Mouse (Mus musculus): ENCODE results near the gene Sgsm2. TPM values are rescaled to one million over a fixed set of nuclear protein-coding genes. Genes with fewer than 3 reads are reported as not detected.
A peak's percentile ranks its signal among the peaks of the same experiment; 100 is the strongest.

Gene Sgsm2
- polyA plus RNA-seq, 1 experiment from 2014 or later: 2.4 TPM

DNA sequence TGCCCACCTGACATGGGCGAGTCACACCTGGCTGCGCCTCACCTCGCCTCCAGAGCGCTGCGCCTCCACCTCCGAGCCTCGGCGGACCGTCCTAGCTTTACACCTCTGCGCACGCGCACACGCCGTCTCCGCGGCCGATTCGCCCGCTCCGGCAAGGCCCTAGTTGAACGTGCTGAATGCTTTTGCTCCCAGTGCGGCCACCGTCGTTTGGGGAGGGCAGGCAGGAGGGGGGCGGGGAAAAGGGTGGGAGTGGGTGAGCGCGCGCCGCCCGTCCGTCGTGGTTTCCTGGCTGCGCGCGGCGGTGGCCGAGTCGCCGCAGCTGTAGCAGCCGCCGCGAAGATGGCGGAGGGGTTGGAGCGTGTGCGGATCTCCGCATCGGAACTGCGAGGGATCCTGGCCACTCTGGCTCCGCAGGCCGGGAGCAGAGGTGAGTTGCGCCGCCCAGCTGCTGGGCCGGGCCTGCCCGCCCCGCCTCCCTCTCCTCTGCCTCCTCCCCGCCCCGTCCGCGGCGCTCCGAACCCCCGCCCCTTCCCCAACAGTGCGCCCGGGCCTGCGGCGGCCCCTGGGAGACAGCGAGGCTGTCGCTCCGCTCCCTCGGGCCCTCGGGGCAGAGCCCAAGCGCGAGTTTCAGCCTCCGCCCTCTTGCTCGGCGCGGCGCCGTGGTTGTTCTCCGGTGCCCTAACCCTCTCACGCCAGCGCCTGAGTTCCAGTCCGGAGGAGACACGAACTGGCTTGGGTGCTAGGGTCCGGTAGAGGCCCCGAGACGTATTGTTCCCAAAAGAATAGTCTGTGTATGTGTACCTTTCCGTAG is 28.9 kb upstream of the Sgsm2 start, which contains the start of the genes Smg6 and Srr:
Gene Smg6, plus strand, starts transcription at position 247 of the 811 bp plus-strand sequence.
Gene Srr, minus strand, starts transcription at position 372 of the 811 bp plus-strand sequence.
- WGBS: under 1% methylated on average over 83 of the region's 88 CpGs
- H3K4me3 ChIP-seq (ENCODE audit: low read depth, low read length): peak within 1 kb of the TSS; percentile 93
- H3K4me2 ChIP-seq (replicated peaks; ENCODE audit: low read depth): peak within 1 kb of the TSS; percentile 72
- H3K4me1 ChIP-seq (replicated peaks; ENCODE audit: control insufficient read depth, insufficient read depth, low read length): no peaks in the 10 kb centered on the region; the same call in 1 of the 2 replicates
- H3K27ac ChIP-seq (ENCODE audit: low read depth, low read length): peak within 1 kb of the TSS; percentile 98
- H3K9me3 ChIP-seq (ENCODE audit: control insufficient read depth): no peaks in the 10 kb centered on the region
- TF ChIP-seq CTCF (IDR thresholded peaks at IDR 0.05; ENCODE audit: low read depth): peak; percentile 22; the same call in 1 of the 2 replicates
- peaks cover 16% of the 10 kb centered on the region for H3K36me3 ChIP-seq (ENCODE audit: control insufficient read depth, insufficient read depth)
- peak within 1 kb of the TSS; percentile 91 for H3K9ac ChIP-seq (ENCODE audit: low read depth, low read length)
- peak; percentile 91 for ATAC-seq
- no peaks in the 10 kb centered on the region for H3K27me3 ChIP-seq (replicated peaks; ENCODE audit: control insufficient read depth, insufficient read depth, low read length)

DNA sequence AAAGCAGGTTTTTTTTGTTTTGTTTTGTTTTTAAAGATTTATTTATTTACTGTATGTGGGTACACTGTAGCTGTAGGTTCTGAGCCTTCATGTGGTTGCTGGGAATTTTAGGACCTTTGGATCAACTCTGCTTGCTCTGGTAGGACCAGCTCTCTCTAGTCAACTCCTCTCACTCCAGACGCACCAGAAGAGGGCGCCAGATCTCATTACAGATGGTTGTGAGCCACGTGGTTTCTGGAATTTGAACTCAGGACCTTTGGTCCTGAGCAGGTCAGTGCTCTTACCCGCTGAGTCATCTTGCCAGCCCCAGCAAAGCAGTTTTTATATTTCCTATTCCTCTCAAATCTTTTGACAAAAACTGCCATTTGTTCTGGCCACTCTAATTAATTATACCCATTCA is 27.3 kb upstream of the Sgsm2 start:
- peaks cover 4% of the 10 kb centered on the region for H3K36me3 ChIP-seq (ENCODE audit: control insufficient read depth, insufficient read depth)
- 0 out of 2 replicates have a peak overlapping the region, but pooled peaks have one; percentile 93 for H3K4me3 ChIP-seq (ENCODE audit: low read depth, low read length)
- ATAC-seq: peak; percentile 39; the same call in 1 of the 2 replicates
- H3K4me2 ChIP-seq (replicated peaks; ENCODE audit: low read depth): peak overlapping the region; percentile 72
- no peak overlapping the region for H3K27ac ChIP-seq (ENCODE audit: low read depth, low read length)
- H3K9ac ChIP-seq (ENCODE audit: low read depth, low read length): no peak overlapping the region
- H3K27me3 ChIP-seq (replicated peaks; ENCODE audit: control insufficient read depth, insufficient read depth, low read length): no peaks in the 10 kb centered on the region
- H3K9me3 ChIP-seq (ENCODE audit: control insufficient read depth): no peaks in the 10 kb centered on the region
- TF ChIP-seq CTCF (IDR thresholded peaks at IDR 0.05; ENCODE audit: low read depth): peak; percentile 76
- no peaks in the 10 kb centered on the region for H3K4me1 ChIP-seq (replicated peaks; ENCODE audit: control insufficient read depth, insufficient read depth, low read length)
- WGBS: 37% methylated on average over 4 of the region's 4 CpGs

DNA sequence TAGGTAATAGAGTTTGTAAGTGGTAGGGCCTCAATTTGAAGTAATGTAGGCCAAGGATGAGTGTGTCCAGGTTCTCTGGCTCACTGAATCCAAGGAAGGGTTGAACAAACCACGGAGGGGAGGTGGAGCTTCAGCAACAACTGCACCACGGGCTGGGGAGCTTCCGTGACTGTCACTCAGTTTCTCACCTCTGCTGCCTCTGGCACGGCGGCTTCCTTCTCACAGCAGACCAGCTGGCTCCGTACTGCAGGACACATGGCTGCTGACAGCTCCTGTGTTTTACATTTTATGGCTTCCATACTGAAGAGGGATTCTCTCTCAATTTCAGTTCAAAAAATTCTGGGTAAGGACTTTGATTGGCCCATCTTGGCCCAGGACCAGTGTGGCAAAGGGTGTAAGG is 22.4 kb upstream of the Sgsm2 start:
- no peak overlapping the region for H3K27ac ChIP-seq (ENCODE audit: low read depth, low read length)
- H3K4me1 ChIP-seq (replicated peaks; ENCODE audit: control insufficient read depth, insufficient read depth, low read length): no peaks in the 10 kb centered on the region
- H3K9ac ChIP-seq (ENCODE audit: low read depth, low read length): no peak overlapping the region
- H3K9me3 ChIP-seq (ENCODE audit: control insufficient read depth): no peaks in the 10 kb centered on the region
- H3K4me2 ChIP-seq (replicated peaks; ENCODE audit: low read depth): no peak overlapping the region
- 68% methylated on average over 6 of the region's 6 CpGs for WGBS
- no peaks in the 10 kb centered on the region for H3K27me3 ChIP-seq (replicated peaks; ENCODE audit: control insufficient read depth, insufficient read depth, low read length)
- H3K4me3 ChIP-seq (ENCODE audit: low read depth, low read length): no peak overlapping the region
- no peak for ATAC-seq
- TF ChIP-seq CTCF (IDR thresholded peaks at IDR 0.05; ENCODE audit: low read depth): no peak
- H3K36me3 ChIP-seq (ENCODE audit: control insufficient read depth, insufficient read depth): peaks cover 10% of the 10 kb centered on the region

DNA sequence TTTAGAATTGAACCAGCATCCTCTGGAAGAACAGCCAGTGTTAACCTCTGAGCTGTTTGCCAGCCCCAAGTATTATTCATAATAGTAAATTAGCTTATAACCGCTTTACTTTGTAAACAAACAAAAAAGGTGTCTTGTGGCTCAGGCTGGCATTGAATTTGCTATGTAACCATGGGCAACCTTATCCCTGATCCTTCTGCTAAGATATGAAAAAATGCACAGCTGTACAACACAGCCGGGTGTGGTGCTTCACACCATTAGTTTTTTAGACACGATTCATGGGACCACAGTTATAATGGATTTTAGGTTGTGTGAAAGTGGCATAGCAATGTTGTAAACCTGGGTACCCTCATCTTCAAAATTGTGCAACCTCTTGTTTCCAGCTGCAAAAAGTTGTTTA is 15.6 kb upstream of the Sgsm2 start:
- H3K9me3 ChIP-seq (ENCODE audit: control insufficient read depth): no peaks in the 10 kb centered on the region
- H3K27ac ChIP-seq (ENCODE audit: low read depth, low read length): no peak overlapping the region
- H3K9ac ChIP-seq (ENCODE audit: low read depth, low read length): no peak overlapping the region
- no peaks in the 10 kb centered on the region for H3K4me1 ChIP-seq (replicated peaks; ENCODE audit: control insufficient read depth, insufficient read depth, low read length)
- ATAC-seq: no peak
- 70% methylated on average over 3 of the region's 3 CpGs for WGBS
- peaks cover 22% of the 10 kb centered on the region for H3K36me3 ChIP-seq (ENCODE audit: control insufficient read depth, insufficient read depth)
- TF ChIP-seq CTCF (IDR thresholded peaks at IDR 0.05; ENCODE audit: low read depth): no peak
- no peak overlapping the region for H3K4me3 ChIP-seq (ENCODE audit: low read depth, low read length)
- H3K4me2 ChIP-seq (replicated peaks; ENCODE audit: low read depth): no peak overlapping the region
- H3K27me3 ChIP-seq (replicated peaks; ENCODE audit: control insufficient read depth, insufficient read depth, low read length): no peaks in the 10 kb centered on the region

DNA sequence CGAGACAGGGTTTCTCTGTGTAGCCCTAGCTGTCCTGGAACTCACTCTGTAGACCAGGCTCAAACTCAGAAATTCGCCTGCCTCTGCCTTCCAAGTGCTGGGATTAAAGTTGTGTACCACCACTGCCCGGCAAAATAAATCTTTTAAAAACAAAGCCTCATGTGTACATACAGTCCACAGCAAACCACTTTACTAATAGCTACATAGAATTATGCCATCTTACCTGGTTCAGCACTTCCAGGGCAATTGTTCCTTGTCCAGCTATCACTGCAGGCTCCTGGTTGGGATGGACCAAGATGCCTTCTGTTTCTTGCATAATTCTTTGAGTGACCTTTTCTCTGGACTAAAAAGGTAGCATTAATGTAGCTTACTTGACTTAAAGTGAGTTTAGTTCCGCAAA is 13.1 kb upstream of the Sgsm2 start:
- ATAC-seq: no peak
- Histone ChIP-seq H3K4me2 (replicated peaks; ENCODE audit: low read depth) (no peak overlapping the region), H3K4me3 (ENCODE audit: low read depth, low read length) (no peak overlapping the region), H3K9ac (ENCODE audit: low read depth, low read length) (no peak overlapping the region), H3K9me3 (ENCODE audit: control insufficient read depth) (no peaks in the 10 kb centered on the region), H3K36me3 (ENCODE audit: control insufficient read depth, insufficient read depth) (peaks cover 46% of the 10 kb centered on the region), H3K27ac (ENCODE audit: low read depth, low read length) (no peak overlapping the region), H3K27me3 (replicated peaks; ENCODE audit: control insufficient read depth, insufficient read depth, low read length) (no peaks in the 10 kb centered on the region), H3K4me1 (replicated peaks; ENCODE audit: control insufficient read depth, insufficient read depth, low read length) (no peaks in the 10 kb centered on the region)
- TF ChIP-seq CTCF (IDR thresholded peaks at IDR 0.05; ENCODE audit: low read depth): no peak
- WGBS: 85% methylated on average over 4 of the region's 4 CpGs

DNA sequence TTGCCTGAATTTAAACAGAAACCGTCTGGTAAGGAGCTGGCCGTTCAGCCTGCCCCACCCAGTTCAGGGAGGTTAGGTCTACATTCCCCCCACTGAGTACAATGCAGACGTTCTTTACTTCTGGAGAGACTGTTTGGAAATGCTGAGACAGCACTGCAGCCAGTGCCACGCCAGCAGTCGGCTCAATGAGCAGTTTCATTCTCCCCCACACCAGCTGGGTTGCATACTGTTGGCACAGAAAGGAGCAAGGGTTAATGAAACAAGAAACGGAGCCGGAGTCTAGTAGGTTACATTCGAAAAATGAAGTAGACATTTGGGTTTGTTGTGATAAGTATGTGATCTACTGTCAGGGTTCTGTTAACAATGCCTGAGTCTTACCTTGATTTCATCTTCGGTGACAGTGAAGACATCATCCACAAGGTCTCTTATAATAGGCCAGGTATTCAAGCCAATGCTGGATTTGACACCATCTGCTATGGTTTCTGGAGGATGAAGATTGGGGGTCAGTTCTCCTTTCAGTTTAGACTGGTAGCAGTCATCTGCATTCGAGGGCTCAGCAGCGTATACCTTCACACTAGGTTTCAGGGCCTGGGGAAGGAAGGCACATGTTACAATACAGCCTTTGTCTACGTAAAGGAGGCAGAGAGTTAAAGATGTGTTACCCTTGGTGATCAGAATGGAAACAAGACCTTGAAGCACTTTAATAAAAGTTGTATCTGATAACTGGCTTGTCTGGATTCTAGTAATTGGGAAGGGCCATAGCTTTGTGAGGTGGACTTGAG is 11.9 kb upstream of the Sgsm2 start:
- Histone ChIP-seq H3K9me3 (ENCODE audit: control insufficient read depth) (no peaks in the 10 kb centered on the region), H3K27me3 (replicated peaks; ENCODE audit: control insufficient read depth, insufficient read depth, low read length) (no peaks in the 10 kb centered on the region), H3K4me3 (ENCODE audit: low read depth, low read length) (no peak overlapping the region), H3K9ac (ENCODE audit: low read depth, low read length) (no peak overlapping the region), H3K36me3 (ENCODE audit: control insufficient read depth, insufficient read depth) (peaks cover 58% of the 10 kb centered on the region), H3K4me1 (replicated peaks; ENCODE audit: control insufficient read depth, insufficient read depth, low read length) (no peaks in the 10 kb centered on the region), H3K4me2 (replicated peaks; ENCODE audit: low read depth) (no peak overlapping the region), H3K27ac (ENCODE audit: low read depth, low read length) (0 out of 2 replicates have a peak overlapping the region, but pooled peaks have one; percentile 10)
- no peak for TF ChIP-seq CTCF (IDR thresholded peaks at IDR 0.05; ENCODE audit: low read depth)
- WGBS: 72% methylated on average over 12 of the region's 12 CpGs
- ATAC-seq: no peak
